Mouse (Mus musculus): ENCODE data around the gene Eif4b. TPM values are rescaled to one million over a fixed set of nuclear protein-coding genes. Genes with fewer than 3 reads are reported as not detected.

The Eif4b gene
- 124 TPM for polyA plus RNA-seq (2014; fragmentation: Illumina TruSeq; extraction: RNeasy Lipid Tissue Mini Kit (QIAGEN cat#74804); ENCODE audit: low read depth, low replicate concordance)

GRCm38 (mm10) chr15:102073559-102074069 is at the start of gene Eif4b:
Eif4b (plus strand) TSS chr15:102073773.

GRCm38 (mm10) chr15:102028040-102028439 is 45.5 kb upstream of the Eif4b start, which contains the start of gene Krt18:
Krt18 (plus strand) TSS chr15:102028180.

GRCm38 (mm10) chr15:102100161-102100981 is 26.8 kb downstream of the Eif4b start, which contains the start of gene Tns2:
Tns2 (plus strand) TSS chr15:102100413.

GRCm38 (mm10) chr15:102136129-102136758 is 62.7 kb downstream of the Eif4b start, which contains the start of gene Spryd3:
Spryd3 (minus strand) TSS chr15:102136234.

DNA sequence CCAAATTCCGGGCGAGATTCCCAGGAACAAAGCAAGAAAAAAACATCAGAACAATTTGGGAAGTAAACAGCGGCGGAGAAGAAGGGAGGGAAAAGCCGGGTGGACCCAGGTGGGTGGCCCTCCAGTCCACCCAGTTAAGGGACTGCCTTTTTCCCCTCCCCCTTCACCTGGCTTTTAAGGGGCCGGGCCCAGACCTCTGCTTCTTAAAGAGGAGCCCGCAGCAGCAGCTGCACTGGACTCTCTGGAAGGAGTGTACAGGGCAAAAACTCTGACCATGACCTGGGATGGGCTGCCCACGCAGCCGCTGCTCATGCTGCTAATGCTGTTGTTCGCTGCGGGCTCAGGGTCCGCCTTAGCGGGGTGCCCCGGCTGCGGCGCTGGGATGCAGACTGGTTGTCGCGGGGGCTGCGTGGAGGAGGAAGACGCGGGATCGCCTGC is 70.7 kb downstream of the Eif4b start, which contains the start of gene Igfbp6:
TSS of gene Igfbp6 (plus strand) at position 89 of the 438 bp plus-strand sequence.

Other genes starting within 250 kb of the Eif4b start
- gene Krt1, start 223.0 kb upstream of the Eif4b start, polyA plus RNA-seq (2014; fragmentation: Illumina TruSeq; extraction: RNeasy Lipid Tissue Mini Kit (QIAGEN cat#74804); ENCODE audit: low read depth, low replicate concordance): not detected
- gene Krt77, start 204.1 kb upstream of the Eif4b start, polyA plus RNA-seq (2014; fragmentation: Illumina TruSeq; extraction: RNeasy Lipid Tissue Mini Kit (QIAGEN cat#74804); ENCODE audit: low read depth, low replicate concordance): not detected
- not detected for gene Krt76, start 180.9 kb upstream of the Eif4b start, polyA plus RNA-seq (2014; fragmentation: Illumina TruSeq; extraction: RNeasy Lipid Tissue Mini Kit (QIAGEN cat#74804); ENCODE audit: low read depth, low replicate concordance)
- gene Krt4, start 149.0 kb upstream of the Eif4b start, polyA plus RNA-seq (2014; fragmentation: Illumina TruSeq; extraction: RNeasy Lipid Tissue Mini Kit (QIAGEN cat#74804); ENCODE audit: low read depth, low replicate concordance): not detected
- gene Krt79, start 133.4 kb upstream of the Eif4b start, polyA plus RNA-seq (2014; fragmentation: Illumina TruSeq; extraction: RNeasy Lipid Tissue Mini Kit (QIAGEN cat#74804); ENCODE audit: low read depth, low replicate concordance): 0.52 TPM
- gene Krt78, start 119.5 kb upstream of the Eif4b start, polyA plus RNA-seq (2014; fragmentation: Illumina TruSeq; extraction: RNeasy Lipid Tissue Mini Kit (QIAGEN cat#74804); ENCODE audit: low read depth, low replicate concordance): not detected
- gene Krt8, start 69.3 kb upstream of the Eif4b start, polyA plus RNA-seq (2014; fragmentation: Illumina TruSeq; extraction: RNeasy Lipid Tissue Mini Kit (QIAGEN cat#74804); ENCODE audit: low read depth, low replicate concordance): 3.2 TPM
- 4.3 TPM for gene Krt18, start 45.6 kb upstream of the Eif4b start, polyA plus RNA-seq (2014; fragmentation: Illumina TruSeq; extraction: RNeasy Lipid Tissue Mini Kit (QIAGEN cat#74804); ENCODE audit: low read depth, low replicate concordance)
- gene Tns2, start 26.6 kb downstream of the Eif4b start, polyA plus RNA-seq (2014; fragmentation: Illumina TruSeq; extraction: RNeasy Lipid Tissue Mini Kit (QIAGEN cat#74804); ENCODE audit: low read depth, low replicate concordance): 177 TPM
- gene Spryd3, start 62.5 kb downstream of the Eif4b start, polyA plus RNA-seq (2014; fragmentation: Illumina TruSeq; extraction: RNeasy Lipid Tissue Mini Kit (QIAGEN cat#74804); ENCODE audit: low read depth, low replicate concordance): 17.0 TPM
- 46.2 TPM for gene Igfbp6, start 70.6 kb downstream of the Eif4b start, polyA plus RNA-seq (2014; fragmentation: Illumina TruSeq; extraction: RNeasy Lipid Tissue Mini Kit (QIAGEN cat#74804); ENCODE audit: low read depth, low replicate concordance)
- not detected for gene Soat2, start 76.8 kb downstream of the Eif4b start, polyA plus RNA-seq (2014; fragmentation: Illumina TruSeq; extraction: RNeasy Lipid Tissue Mini Kit (QIAGEN cat#74804); ENCODE audit: low read depth, low replicate concordance)
- gene Zfp740, start 129.5 kb downstream of the Eif4b start, polyA plus RNA-seq (2014; fragmentation: Illumina TruSeq; extraction: RNeasy Lipid Tissue Mini Kit (QIAGEN cat#74804); ENCODE audit: low read depth, low replicate concordance): 39.0 TPM
- 25.3 TPM for gene Csad, start 131.0 kb downstream of the Eif4b start, polyA plus RNA-seq (2014; fragmentation: Illumina TruSeq; extraction: RNeasy Lipid Tissue Mini Kit (QIAGEN cat#74804); ENCODE audit: low read depth, low replicate concordance)
- gene Itgb7, start 158.2 kb downstream of the Eif4b start, polyA plus RNA-seq (2014; fragmentation: Illumina TruSeq; extraction: RNeasy Lipid Tissue Mini Kit (QIAGEN cat#74804); ENCODE audit: low read depth, low replicate concordance): 1.5 TPM
- 15.4 TPM for gene Rarg, start 183.7 kb downstream of the Eif4b start, polyA plus RNA-seq (2014; fragmentation: Illumina TruSeq; extraction: RNeasy Lipid Tissue Mini Kit (QIAGEN cat#74804); ENCODE audit: low read depth, low replicate concordance)
- gene Gm9918, start 196.8 kb downstream of the Eif4b start, polyA plus RNA-seq (2014; fragmentation: Illumina TruSeq; extraction: RNeasy Lipid Tissue Mini Kit (QIAGEN cat#74804); ENCODE audit: low read depth, low replicate concordance): not detected
- gene Mfsd5, start 205.7 kb downstream of the Eif4b start, polyA plus RNA-seq (2014; fragmentation: Illumina TruSeq; extraction: RNeasy Lipid Tissue Mini Kit (QIAGEN cat#74804); ENCODE audit: low read depth, low replicate concordance): 19.2 TPM
- 3.6 TPM for gene Espl1, start 222.5 kb downstream of the Eif4b start, polyA plus RNA-seq (2014; fragmentation: Illumina TruSeq; extraction: RNeasy Lipid Tissue Mini Kit (QIAGEN cat#74804); ENCODE audit: low read depth, low replicate concordance)